Mouse (Mus musculus) hematopoietic stem cell, adult 5-6 weeks (primary cell): Measurements from ENCODE around the gene Bco1. TPM values are rescaled to one million over a fixed set of nuclear protein-coding genes. Genes with fewer than 3 reads are reported as not detected.

ENCODE experiments used
- ATAC-seq, 2 experiments: fragments of 125-278 bp in 1 of 2; replicated peaks in 1 of 2; 2 replicates each; pipeline ENCODE4 v1.8.0; 2016 to 2017; ENCODE audit warnings: inconsistent platforms in 2 of 2, mild to moderate bottlenecking in 2 of 2, moderate number of reproducible peaks in 2 of 2, low read depth in 1 of 2, moderate TSS enrichment in 1 of 2; ENCODE audit not compliant: low FRiP score in 2 of 2, poor library complexity in 2 of 2, severe bottlenecking in 2 of 2, insufficient read depth in 1 of 2, low TSS enrichment in 1 of 2
- total RNA-seq: library from RNA; stranded (forward); fragments of 172-1452, 232-1000 nt; gene quantifications from 2 replicates; pipeline ENCODE4 v1.2.3, GENCODE M21; 2017

The Bco1 gene
- total RNA-seq, 1 experiment from 2014 or later = 0.40 TPM

DNA sequence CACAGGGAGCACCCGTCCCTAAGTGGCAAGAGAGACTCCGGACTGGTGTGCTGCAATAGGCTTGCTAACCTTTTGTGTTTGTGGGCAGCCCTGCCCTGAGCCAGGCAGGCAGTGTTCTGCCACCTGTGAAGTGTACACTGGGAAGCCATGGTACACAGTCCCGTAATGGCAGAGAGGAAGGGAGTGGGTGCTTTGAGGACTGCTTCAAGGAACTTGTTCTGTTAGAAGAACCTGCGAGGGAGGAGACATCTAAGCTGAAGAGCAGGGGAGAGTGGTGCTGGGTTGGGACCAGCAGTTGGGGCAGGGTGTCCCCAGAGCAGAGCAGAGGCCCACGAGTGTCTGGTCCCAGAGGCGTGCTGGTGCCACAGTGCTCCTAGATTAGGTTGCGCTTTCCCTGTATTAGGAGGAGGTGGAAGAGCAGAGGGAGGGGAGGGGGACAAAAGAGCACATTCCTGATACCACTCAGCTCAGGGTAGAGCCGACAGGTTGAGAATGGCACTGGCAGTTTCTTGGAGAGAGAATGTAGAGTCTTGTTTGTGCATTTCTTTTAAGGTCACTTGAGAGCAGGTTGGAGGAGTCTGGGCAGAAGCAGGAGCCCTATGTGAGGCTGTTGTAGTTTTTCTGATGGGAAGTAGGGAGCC, 71.7 kb downstream of the Bco1 start:
- ATAC-seq = no peak; a peak in 1 of 4 replicates

DNA sequence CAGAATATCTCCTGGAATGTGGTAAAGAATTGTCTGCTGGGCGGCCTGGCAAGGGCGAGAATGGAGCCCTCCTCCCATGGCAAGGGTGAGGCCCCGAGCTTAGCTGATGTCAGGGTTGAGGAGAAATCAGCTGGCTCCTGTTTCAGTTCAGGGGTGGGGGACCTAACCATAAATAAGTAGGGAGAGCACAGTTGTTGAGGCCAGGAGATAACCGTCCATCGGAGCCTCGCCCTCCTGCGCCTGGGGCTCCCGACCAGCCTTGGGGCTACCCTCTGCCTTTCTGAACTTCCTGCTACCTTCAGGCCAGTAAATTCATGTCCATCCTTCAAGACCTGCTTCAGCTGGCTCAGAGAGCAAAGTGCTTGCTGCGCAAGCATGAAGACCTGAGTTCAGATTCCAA, 72.7 kb downstream of the Bco1 start:
- no peak for ATAC-seq

DNA sequence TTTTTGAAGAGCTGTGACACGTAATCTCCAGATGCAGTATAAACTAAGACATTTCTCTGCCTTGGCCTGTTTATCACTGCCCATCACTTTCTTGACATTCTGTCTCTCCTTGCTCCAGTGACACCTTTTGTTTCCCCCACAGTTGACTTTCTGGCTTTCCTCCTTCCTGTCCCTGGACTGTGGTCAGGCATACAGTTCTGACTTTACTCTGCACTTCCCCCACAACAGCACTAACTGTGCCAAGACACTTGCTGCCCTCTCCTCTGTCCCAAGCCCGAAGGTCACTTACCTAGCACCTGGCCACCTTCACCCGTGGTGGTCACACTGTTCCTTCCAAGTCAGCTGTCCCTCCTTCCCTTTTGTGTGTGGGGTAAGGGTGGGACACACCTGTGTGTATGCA, 76.2 kb downstream of the Bco1 start:
- ATAC-seq = no peak

DNA sequence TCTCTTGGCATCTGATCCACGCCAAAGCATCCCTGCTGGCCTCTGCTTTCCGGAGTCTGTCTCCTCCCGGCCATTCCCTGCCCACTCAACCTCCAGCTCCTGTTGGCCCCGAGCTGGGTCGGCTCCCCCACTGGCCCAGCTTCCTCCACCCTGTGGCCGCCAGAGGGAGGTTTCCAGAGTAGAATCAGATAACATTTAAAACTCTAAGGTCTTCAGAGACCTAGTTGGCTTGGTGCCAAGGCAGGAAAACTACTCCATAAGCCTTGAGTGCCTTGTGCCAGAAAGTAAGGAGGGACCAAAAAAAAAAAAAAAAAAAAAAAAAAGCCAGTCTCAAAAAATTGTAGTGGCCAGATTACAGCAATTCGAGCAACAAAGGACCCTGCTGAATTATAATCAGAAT, 77.2 kb downstream of the Bco1 start:
- 0 out of 4 replicates have a peak, but pooled peaks of 1 of the 2 experiments have one; percentile 24 for ATAC-seq

DNA sequence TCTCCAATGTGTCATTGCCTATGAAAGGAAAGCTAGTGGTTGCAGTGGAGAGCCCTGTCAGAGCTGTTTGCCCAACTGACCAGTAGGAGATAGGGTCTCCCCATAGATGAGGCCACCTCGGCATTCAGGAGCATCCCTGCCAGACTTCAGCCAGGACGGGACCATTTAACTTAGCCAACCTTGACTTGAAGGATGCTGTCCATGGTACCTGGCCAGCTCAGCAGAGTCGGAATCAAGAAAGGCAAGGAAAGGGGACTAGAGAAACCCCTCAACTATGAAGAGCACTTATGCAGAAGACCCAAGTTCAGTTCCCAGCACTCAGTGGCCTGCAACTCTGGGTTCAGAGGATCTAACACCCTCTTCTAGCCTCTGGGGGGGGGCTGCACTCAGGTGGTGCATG, 78.0 kb downstream of the Bco1 start:
- no peak for ATAC-seq

DNA sequence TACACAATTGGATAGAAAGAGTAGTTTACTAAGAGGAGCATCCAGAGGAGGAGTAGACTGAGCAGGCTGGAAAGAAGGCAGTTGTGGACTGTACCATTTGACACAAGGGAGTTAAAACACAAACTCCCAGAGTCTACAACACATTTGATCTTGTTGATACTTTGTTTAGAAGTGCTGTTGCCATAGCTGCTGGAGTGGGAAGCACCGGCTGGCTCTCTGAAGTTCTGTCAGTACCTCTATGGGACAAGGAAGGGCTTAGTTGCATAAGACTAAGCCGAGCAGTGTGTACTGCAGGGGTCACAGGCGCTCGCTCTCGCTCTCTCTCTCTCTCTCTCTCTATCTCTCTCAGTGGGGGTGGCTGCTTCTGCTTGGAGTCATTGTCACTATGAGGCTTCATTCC, 78.9 kb downstream of the Bco1 start:
- no peak for ATAC-seq

DNA sequence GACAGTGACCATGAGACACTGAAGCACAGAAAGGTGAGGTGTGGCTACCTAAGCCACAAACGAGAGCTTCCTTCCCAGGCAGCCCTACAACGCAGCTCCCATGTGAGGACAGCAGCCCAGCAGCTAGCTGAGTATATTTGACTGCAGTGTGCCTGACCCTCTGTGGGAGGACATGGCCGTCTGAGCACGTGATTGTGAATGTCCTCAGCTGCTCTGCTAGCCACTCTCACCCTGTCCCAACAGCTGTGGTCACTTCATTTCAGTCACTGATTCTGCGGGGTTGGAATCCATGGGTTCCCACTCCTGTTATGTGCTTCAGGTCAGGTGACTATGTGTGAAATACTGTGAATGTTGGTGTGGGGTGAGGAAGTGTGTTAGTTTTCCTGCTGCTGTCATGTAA, 80.7 kb downstream of the Bco1 start:
- no peak for ATAC-seq

DNA sequence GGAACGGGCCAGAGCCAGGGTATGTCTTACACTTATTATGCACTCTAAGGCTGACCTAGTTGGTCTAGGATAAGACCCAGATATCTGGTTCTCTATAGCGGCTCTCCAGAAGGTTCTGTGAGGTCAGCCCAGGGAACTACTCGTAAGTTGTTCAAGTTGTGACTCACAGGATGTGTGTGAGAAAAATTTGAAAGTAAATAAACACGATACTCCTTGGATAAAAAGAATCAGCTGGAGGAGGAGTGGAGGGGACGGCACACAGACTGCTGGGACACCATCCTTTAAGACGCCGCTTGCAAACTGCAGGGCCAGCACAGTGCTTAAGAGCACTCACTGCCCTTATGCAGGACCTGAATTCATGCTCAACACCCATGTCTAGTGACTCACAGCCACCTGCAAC, 81.6 kb downstream of the Bco1 start:
- no peak for ATAC-seq

DNA sequence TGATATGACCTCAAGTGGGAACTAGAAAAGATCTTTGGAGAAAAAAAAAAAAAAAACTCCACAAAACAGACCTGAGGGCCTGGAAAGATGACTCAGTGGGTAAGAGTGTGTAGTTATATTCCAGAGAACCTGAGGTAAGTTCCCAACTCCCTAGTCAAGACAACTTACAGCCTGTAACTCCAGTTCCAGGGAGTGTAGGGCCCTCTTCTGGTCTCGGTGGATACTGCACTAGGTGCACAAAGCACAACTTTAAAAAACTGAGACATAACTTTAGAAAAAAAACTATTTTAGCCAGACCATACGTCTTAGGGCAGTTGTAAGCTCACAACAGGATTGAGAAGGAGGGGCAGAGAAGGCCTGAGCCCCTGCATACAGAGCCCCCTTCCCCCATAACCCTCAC, 82.4 kb downstream of the Bco1 start:
- no peak for ATAC-seq

DNA sequence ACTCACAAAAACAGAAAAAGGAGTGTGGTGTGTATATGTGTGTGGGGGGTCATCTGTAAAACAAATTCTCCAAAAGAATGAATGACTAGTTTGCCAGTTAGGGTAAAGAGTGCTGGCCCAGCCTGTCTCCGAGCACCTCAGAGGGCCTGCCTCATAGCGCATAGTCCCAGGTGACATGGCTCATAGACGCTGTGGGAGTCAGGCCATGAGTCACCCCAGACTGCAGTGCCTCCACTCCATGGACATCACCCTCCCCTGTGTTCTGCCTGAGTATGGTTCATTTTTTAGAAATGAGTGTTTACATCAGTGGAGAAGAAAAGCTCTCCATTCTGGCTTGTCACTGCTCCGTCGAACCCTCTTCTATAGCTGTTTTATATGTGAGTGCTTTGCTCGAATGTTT, 83.0 kb downstream of the Bco1 start:
- no peak for ATAC-seq

DNA sequence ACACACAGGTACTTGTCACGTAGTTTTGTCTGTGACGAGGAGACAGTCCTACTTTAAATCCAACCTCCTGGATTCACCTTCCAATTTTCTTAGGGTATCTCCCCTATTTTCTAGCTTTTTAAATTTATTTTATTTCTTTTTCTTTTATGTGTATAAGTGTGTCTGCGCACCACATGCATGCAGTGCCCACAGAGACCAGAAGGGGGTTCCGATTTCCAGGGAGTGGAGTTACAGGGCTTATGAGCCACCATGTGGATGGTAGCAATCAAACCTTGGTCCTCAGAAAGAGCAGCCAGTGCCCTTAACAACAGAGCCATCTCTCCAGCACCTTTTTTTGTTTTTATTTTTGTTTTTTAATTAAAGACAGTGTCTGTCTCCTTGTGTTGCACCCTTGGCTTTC, 87.1 kb downstream of the Bco1 start:
- ATAC-seq = no peak

Other genes starting within 250 kb of the Bco1 start
- 30.6 and 59.6 TPM in 2 replicates for gene Cmc2, start 174.4 kb upstream of the Bco1 start, total RNA-seq
- gene Cenpn, start 174.1 kb upstream of the Bco1 start, total RNA-seq = 35.1 and 37.6 TPM in 2 replicates
- 14.8 and 20.0 TPM in 2 replicates for gene Atmin, start 152.5 kb upstream of the Bco1 start, total RNA-seq
- gene 1700030J22Rik, start 116.9 kb upstream of the Bco1 start, total RNA-seq = 0.55 TPM in 1 of 2 replicates, not detected in the other
- 67.4 and 72.6 TPM in 2 replicates for gene Gcsh, start 102.3 kb upstream of the Bco1 start, total RNA-seq
- not detected in 2 replicates for gene Pkd1l2, start 13.4 kb upstream of the Bco1 start, total RNA-seq
- gene Gan, start 62.3 kb downstream of the Bco1 start, total RNA-seq = 3.6 and 4.1 TPM in 2 replicates
- gene Cmip, start 161.2 kb downstream of the Bco1 start, total RNA-seq = 11.1 and 16.3 TPM in 2 replicates